Mouse (Mus musculus): ENCODE results near the gene Phlda3. TPM values are rescaled to one million over a fixed set of nuclear protein-coding genes. Genes with fewer than 3 reads are reported as not detected.

Phlda3 gene
- polyA plus RNA-seq, 1 experiment from 2014 or later = 82.1 TPM

GRCm38 (mm10) chr1:135810180-135810579 is 44.3 kb downstream of the Phlda3 start:
- Histone ChIP-seq H3K9ac (replicated peaks; ENCODE audit: low read depth, low read length) (no peak overlapping the region), H3K27ac (ENCODE audit: low read length) (no peak overlapping the region), H3K4me3 (ENCODE audit: low read depth, low read length) (no peak overlapping the region), H3K4me1 (ENCODE audit: control insufficient read depth, insufficient read depth, low read length) (peaks cover 5% of the 10 kb centered on the region; the same call in 1 of the 2 replicates), H3K36me3 (ENCODE audit: control insufficient read depth, insufficient read depth, low read length) (no peaks in the 10 kb centered on the region), H3K4me2 (replicated peaks; ENCODE audit: low read depth, low read length) (no peak overlapping the region), H3K9me3 (ENCODE audit: control insufficient read depth, low read depth, low read length) (no peaks in the 10 kb centered on the region), H3K27me3 (ENCODE audit: control insufficient read depth, insufficient read depth, low read length) (no peaks in the 10 kb centered on the region)
- no peak for ATAC-seq (ENCODE audit: insufficient number of reproducible peaks, insufficient read depth, low FRiP score, low read depth)
- 63% methylated on average over 2 of the region's 2 CpGs for WGBS

DNA sequence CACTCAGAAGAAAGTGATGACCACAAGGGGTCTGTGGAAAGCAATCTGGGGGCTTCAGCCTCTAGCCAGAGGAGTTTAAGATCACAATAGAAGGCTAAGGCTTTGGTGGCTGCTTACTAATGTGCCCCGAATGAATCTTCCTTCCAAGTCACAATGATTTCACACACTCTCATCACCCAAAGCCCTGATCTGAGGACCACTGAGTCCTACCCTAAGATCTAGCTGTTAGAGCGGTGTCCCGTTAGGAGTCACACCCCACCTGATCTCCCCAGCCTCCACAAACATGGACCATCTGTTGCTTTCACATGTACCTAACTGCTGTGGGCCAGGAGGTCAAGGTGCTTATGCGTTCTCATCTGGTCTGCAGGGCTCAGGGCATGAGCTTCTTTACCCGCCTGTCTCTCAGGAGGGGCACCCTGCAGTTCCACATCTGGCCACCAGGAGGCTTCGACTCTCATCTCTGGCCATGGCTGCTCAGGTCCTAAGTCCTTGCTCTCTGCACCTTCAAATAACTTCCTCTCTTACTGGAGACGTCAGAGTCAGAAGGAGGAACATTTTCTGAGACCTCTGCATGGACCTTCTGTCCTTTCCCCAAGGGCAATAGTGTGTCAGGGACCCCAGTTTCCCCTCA is 45.2 kb downstream of the Phlda3 start:
- Histone ChIP-seq H3K9ac (replicated peaks; ENCODE audit: low read depth, low read length) (no peak overlapping the region), H3K9me3 (ENCODE audit: control insufficient read depth, low read depth, low read length) (no peaks in the 10 kb centered on the region), H3K4me1 (ENCODE audit: control insufficient read depth, insufficient read depth, low read length) (peaks cover 5% of the 10 kb centered on the region; the same call in 1 of the 2 replicates), H3K27me3 (ENCODE audit: control insufficient read depth, insufficient read depth, low read length) (no peaks in the 10 kb centered on the region), H3K36me3 (ENCODE audit: control insufficient read depth, insufficient read depth, low read length) (no peaks in the 10 kb centered on the region), H3K27ac (ENCODE audit: low read length) (no peak overlapping the region), H3K4me2 (replicated peaks; ENCODE audit: low read depth, low read length) (no peak overlapping the region), H3K4me3 (ENCODE audit: low read depth, low read length) (no peak overlapping the region)
- WGBS = 31% methylated on average over 7 of the region's 7 CpGs
- no peak for ATAC-seq (ENCODE audit: insufficient number of reproducible peaks, insufficient read depth, low FRiP score, low read depth)

- Histone ChIP-seq H3K27me3 (ENCODE audit: control insufficient read depth, insufficient read depth, low read length) (peaks cover 3% of the 10 kb centered on the region; the same call in 1 of the 2 replicates), H3K36me3 (ENCODE audit: control insufficient read depth, insufficient read depth, low read length) (no peaks in the 10 kb centered on the region), H3K9ac (replicated peaks; ENCODE audit: low read depth, low read length) (no peak overlapping the region), H3K4me2 (replicated peaks; ENCODE audit: low read depth, low read length) (no peak overlapping the region), H3K27ac (ENCODE audit: low read length) (peak overlapping the region; percentile 48; the same call in 1 of the 2 replicates), H3K9me3 (ENCODE audit: control insufficient read depth, low read depth, low read length) (no peaks in the 10 kb centered on the region), H3K4me3 (ENCODE audit: low read depth, low read length) (no peak overlapping the region), H3K4me1 (ENCODE audit: control insufficient read depth, insufficient read depth, low read length) (peaks cover 5% of the 10 kb centered on the region; the same call in 1 of the 2 replicates)
- WGBS = 66% methylated on average over 3 of the region's 3 CpGs
- ATAC-seq (ENCODE audit: insufficient number of reproducible peaks, insufficient read depth, low FRiP score, low read depth) = peak; percentile 16
Observed at GRCm38 (mm10) chr1:135812205-135812604, 46.3 kb downstream of the Phlda3 start.

GRCm38 (mm10) chr1:135812618-135813017 is 46.7 kb downstream of the Phlda3 start:
- peak; percentile 65 for ATAC-seq (ENCODE audit: insufficient number of reproducible peaks, insufficient read depth, low FRiP score, low read depth)

DNA sequence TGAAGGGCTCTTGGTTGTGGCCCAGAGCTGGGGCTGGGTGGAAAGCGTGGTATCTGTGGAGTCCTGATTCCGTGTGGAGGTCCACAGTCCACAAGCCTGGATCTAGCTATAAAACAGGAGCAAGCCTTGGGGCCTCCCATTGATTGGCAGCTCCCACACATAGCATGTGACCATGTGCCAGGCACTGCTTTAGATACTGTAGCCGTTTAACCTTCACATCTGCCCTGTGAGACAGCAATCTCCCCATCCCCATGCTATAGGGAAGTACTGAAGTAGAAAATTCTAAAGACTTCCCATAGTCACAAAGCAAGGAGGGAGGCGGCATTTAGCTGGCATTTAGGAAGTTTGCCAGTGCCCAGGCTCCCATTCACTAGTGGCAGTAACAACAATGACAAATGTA is 47.2 kb downstream of the Phlda3 start:
- Histone ChIP-seq H3K36me3 (ENCODE audit: control insufficient read depth, insufficient read depth, low read length) (no peaks in the 10 kb centered on the region), H3K4me2 (replicated peaks; ENCODE audit: low read depth, low read length) (no peak overlapping the region), H3K9ac (replicated peaks; ENCODE audit: low read depth, low read length) (no peak overlapping the region), H3K4me3 (ENCODE audit: low read depth, low read length) (no peak overlapping the region), H3K9me3 (ENCODE audit: control insufficient read depth, low read depth, low read length) (no peaks in the 10 kb centered on the region), H3K4me1 (ENCODE audit: control insufficient read depth, insufficient read depth, low read length) (peaks cover 5% of the 10 kb centered on the region; the same call in 1 of the 2 replicates), H3K27me3 (ENCODE audit: control insufficient read depth, insufficient read depth, low read length) (peaks cover 3% of the 10 kb centered on the region; the same call in 1 of the 2 replicates), H3K27ac (ENCODE audit: low read length) (peak overlapping the region; percentile 55; the same call in 1 of the 2 replicates)
- 83% methylated on average over 4 of the region's 4 CpGs for WGBS
- no peak for ATAC-seq (ENCODE audit: insufficient number of reproducible peaks, insufficient read depth, low FRiP score, low read depth)

More at GRCm38 (mm10) chr1:135812618-135813017, 46.7 kb downstream of the Phlda3 start:
- Histone ChIP-seq H3K27me3 (ENCODE audit: control insufficient read depth, insufficient read depth, low read length) (peaks cover 3% of the 10 kb centered on the region; the same call in 1 of the 2 replicates), H3K4me2 (replicated peaks; ENCODE audit: low read depth, low read length) (no peak overlapping the region), H3K9ac (replicated peaks; ENCODE audit: low read depth, low read length) (no peak overlapping the region), H3K4me1 (ENCODE audit: control insufficient read depth, insufficient read depth, low read length) (peaks cover 5% of the 10 kb centered on the region; the same call in 1 of the 2 replicates), H3K36me3 (ENCODE audit: control insufficient read depth, insufficient read depth, low read length) (no peaks in the 10 kb centered on the region), H3K4me3 (ENCODE audit: low read depth, low read length) (no peak overlapping the region), H3K27ac (ENCODE audit: low read length) (peak overlapping the region; percentile 55; the same call in 1 of the 2 replicates), H3K9me3 (ENCODE audit: control insufficient read depth, low read depth, low read length) (no peaks in the 10 kb centered on the region)
- 38% methylated on average over 2 of the region's 2 CpGs for WGBS

GRCm38 (mm10) chr1:135813687-135814395 is 47.9 kb downstream of the Phlda3 start:
- Histone ChIP-seq H3K4me2 (replicated peaks; ENCODE audit: low read depth, low read length) (no peak overlapping the region), H3K4me1 (ENCODE audit: control insufficient read depth, insufficient read depth, low read length) (peaks cover 7% of the 10 kb centered on the region; the same call in 1 of the 2 replicates), H3K27ac (ENCODE audit: low read length) (no peak overlapping the region), H3K9me3 (ENCODE audit: control insufficient read depth, low read depth, low read length) (no peaks in the 10 kb centered on the region), H3K9ac (replicated peaks; ENCODE audit: low read depth, low read length) (no peak overlapping the region), H3K27me3 (ENCODE audit: control insufficient read depth, insufficient read depth, low read length) (peaks cover 8% of the 10 kb centered on the region; the same call in 1 of the 2 replicates), H3K4me3 (ENCODE audit: low read depth, low read length) (no peak overlapping the region), H3K36me3 (ENCODE audit: control insufficient read depth, insufficient read depth, low read length) (no peaks in the 10 kb centered on the region)
- no peak for ATAC-seq (ENCODE audit: insufficient number of reproducible peaks, insufficient read depth, low FRiP score, low read depth)
- WGBS = 79% methylated on average over 5 of the region's 5 CpGs

DNA sequence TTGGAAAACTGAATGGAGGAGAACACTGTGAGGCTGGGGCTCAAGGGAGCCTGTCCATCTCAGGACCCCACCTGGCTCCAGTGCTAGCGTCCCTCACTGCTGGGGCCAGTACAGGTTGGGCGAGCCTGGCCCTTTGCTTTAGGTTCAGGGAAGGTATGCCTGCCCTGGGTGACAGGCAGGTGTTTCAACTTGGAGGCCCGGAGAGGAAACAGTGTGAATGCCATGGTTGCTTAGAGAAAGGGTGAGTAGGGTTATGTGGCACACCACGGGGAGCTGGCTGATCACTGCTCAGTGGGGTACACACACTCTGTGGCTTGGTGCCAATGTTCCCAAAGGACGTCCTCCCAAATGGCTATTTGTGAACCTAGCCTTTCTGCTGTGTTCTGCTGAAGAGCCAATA is 48.6 kb downstream of the Phlda3 start:
- 71% methylated on average over 5 of the region's 5 CpGs for WGBS
- ATAC-seq (ENCODE audit: insufficient number of reproducible peaks, insufficient read depth, low FRiP score, low read depth) = no peak
- H3K36me3 ChIP-seq (ENCODE audit: control insufficient read depth, insufficient read depth, low read length) = no peaks in the 10 kb centered on the region

DNA sequence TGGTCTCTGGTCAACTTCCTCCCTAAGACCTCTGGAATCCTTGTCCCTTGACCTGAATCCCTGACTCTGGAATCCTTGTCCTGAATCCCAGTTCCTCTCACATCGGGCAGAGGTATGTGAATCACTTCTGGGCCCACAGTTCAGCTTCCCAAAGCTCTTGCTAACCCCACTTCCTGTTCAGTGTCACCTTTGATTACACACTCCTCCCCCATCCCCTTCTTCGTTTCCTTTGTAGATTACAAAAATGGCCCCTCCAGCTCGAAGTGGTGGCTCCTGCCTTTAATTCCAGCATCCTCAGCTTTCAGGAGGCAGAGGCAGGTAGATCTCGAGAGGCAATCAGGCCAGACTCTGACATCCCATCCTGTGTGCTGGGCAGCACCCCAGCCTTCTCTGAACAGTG is 51.7 kb downstream of the Phlda3 start:
- 59% methylated on average over 4 of the region's 4 CpGs for WGBS
- no peaks in the 10 kb centered on the region for H3K9me3 ChIP-seq (ENCODE audit: control insufficient read depth, low read depth, low read length)
- H3K27ac ChIP-seq (ENCODE audit: low read length) = no peak overlapping the region
- H3K4me1 ChIP-seq (ENCODE audit: control insufficient read depth, insufficient read depth, low read length) = peaks cover 12% of the 10 kb centered on the region
- no peak overlapping the region for H3K9ac ChIP-seq (replicated peaks; ENCODE audit: low read depth, low read length)
- no peak overlapping the region for H3K4me3 ChIP-seq (ENCODE audit: low read depth, low read length)
- H3K27me3 ChIP-seq (ENCODE audit: control insufficient read depth, insufficient read depth, low read length) = peaks cover 18% of the 10 kb centered on the region; the same call in 1 of the 2 replicates
- peak overlapping the region; percentile 97; the same call in 1 of the 2 replicates for H3K4me2 ChIP-seq (replicated peaks; ENCODE audit: low read depth, low read length)
- no peak for ATAC-seq (ENCODE audit: insufficient number of reproducible peaks, insufficient read depth, low FRiP score, low read depth)
- no peaks in the 10 kb centered on the region for H3K36me3 ChIP-seq (ENCODE audit: control insufficient read depth, insufficient read depth, low read length)

More for the DNA sequence above, 48.6 kb downstream of the Phlda3 start:
- no peak overlapping the region for H3K9ac ChIP-seq (replicated peaks; ENCODE audit: low read depth, low read length)
- H3K4me3 ChIP-seq (ENCODE audit: low read depth, low read length) = no peak overlapping the region
- peaks cover 12% of the 10 kb centered on the region for H3K4me1 ChIP-seq (ENCODE audit: control insufficient read depth, insufficient read depth, low read length)
- H3K9me3 ChIP-seq (ENCODE audit: control insufficient read depth, low read depth, low read length) = no peaks in the 10 kb centered on the region
- H3K4me2 ChIP-seq (replicated peaks; ENCODE audit: low read depth, low read length) = no peak overlapping the region
- H3K27me3 ChIP-seq (ENCODE audit: control insufficient read depth, insufficient read depth, low read length) = peaks cover 13% of the 10 kb centered on the region; the same call in 1 of the 2 replicates
- no peak overlapping the region for H3K27ac ChIP-seq (ENCODE audit: low read length)

Measured in stomach, embryonic 14.5 days (tissue).